Mouse (Mus musculus): ENCODE results near the gene Catsper2.

GRCm38 (mm10) chr2:121425890-121426289 is 12.3 kb upstream of the Catsper2 start:
- TF ChIP-seq CTCF (IDR thresholded peaks at IDR 0.05; ENCODE audit: low read depth), result no peak
- no peak for TF ChIP-seq EP300 (IDR thresholded peaks at IDR 0.05; ENCODE audit: low read depth)

All from liver, postnatal 0 days (tissue).